11 mouse cellular contexts compared by ENCODE assay signal in the genomic region with DNA sequence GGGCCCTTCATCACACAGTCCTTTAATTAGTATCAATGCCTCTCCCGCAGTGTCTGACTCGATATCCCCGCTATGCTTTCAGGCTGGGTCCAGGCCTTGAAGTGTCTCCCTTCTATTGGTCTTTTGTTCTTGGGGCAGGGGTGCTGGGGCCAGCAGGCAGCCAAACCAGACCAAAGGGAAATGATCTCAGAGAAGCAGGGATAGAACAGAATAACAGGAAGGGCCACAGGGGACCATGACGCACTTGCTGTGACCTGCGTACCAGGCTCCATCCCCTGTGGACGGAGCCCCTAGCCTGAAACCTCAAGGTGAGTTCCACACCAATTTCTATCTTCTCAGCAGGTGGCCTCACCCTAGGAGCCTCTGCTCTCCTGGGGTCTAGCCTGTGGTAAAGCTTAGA. TPM values are rescaled to one million over a fixed set of nuclear protein-coding genes. Genes with fewer than 3 reads are reported as not detected.
DNase-seq lines count a peak whose midpoint lies in the region; ATAC-seq and TF ChIP-seq lines count a peak whose summit lies in the region.
"Had no signal": no experiment of that assay in that cellular context is flagged by ENCODE, and none has a peak within 500 bp of the region (broad histone marks: within the 10 kb centered on the region; RNA-seq: fewer than 3 reads in every experiment).

No protein-coding gene starts in this region.

- H3K4me3 ChIP-seq in hindbrain, embryonic 12.5 days: no peak overlapping the region
- no peak overlapping the region for H3K4me3 ChIP-seq in hindbrain, embryonic 10.5 days
- no peak overlapping the region for H3K4me3 ChIP-seq in midbrain, embryonic 12.5 days
- no peak overlapping the region for H3K4me3 ChIP-seq in midbrain, embryonic 11.5 days (ENCODE audit: low read depth, low read length)
- H3K4me3 ChIP-seq in intestine, embryonic 14.5 days (ENCODE audit: low read depth, low read length): no peak overlapping the region
- no peak overlapping the region for H3K4me3 ChIP-seq in small intestine, adult 2 months (ENCODE audit: low read depth, low read length)
- H3K4me3 ChIP-seq: limb, embryonic 12.5 days had no signal

- peaks cover 27% of the 10 kb centered on the region for H3K4me1 ChIP-seq in hindbrain, embryonic 12.5 days
- peaks cover 42% of the 10 kb centered on the region for H3K4me1 ChIP-seq in hindbrain, embryonic 10.5 days (replicated peaks)
- H3K4me1 ChIP-seq in midbrain, embryonic 12.5 days: peaks cover 25% of the 10 kb centered on the region
- peaks cover 14% of the 10 kb centered on the region for H3K4me1 ChIP-seq in midbrain, embryonic 11.5 days (ENCODE audit: control insufficient read depth, insufficient read depth, low read length)
- H3K4me1 ChIP-seq in intestine, embryonic 14.5 days (replicated peaks; ENCODE audit: control insufficient read depth, insufficient read depth, low read length): peaks cover 27% of the 10 kb centered on the region
- H3K4me1 ChIP-seq in small intestine, adult 2 months (ENCODE audit: control insufficient read depth, insufficient read depth, insufficient read length, low read length): peaks cover 28% of the 10 kb centered on the region

- TF ChIP-seq CTCF in small intestine, adult 2 months (IDR thresholded peaks at IDR 0.05; ENCODE audit: extremely low read depth, insufficient read length, insufficient replicate concordance, low read depth, low read length): no peak

- H3K9ac ChIP-seq in hindbrain, embryonic 12.5 days: no peak overlapping the region
- no peak overlapping the region for H3K9ac ChIP-seq in midbrain, embryonic 12.5 days (replicated peaks)
- no peak overlapping the region for H3K9ac ChIP-seq in midbrain, embryonic 11.5 days (ENCODE audit: low read length)
- H3K9ac ChIP-seq in intestine, embryonic 14.5 days (ENCODE audit: low read length): no peak overlapping the region
- H3K9ac ChIP-seq: limb, embryonic 12.5 days had no signal

- H3K9me3 ChIP-seq in hindbrain, embryonic 12.5 days (replicated peaks): no peaks in the 10 kb centered on the region
- no peaks in the 10 kb centered on the region for H3K9me3 ChIP-seq in hindbrain, embryonic 10.5 days
- no peaks in the 10 kb centered on the region for H3K9me3 ChIP-seq in midbrain, embryonic 12.5 days
- no peaks in the 10 kb centered on the region for H3K9me3 ChIP-seq in midbrain, embryonic 11.5 days (ENCODE audit: control insufficient read depth, low read length)
- H3K9me3 ChIP-seq in intestine, embryonic 14.5 days (ENCODE audit: control insufficient read depth, low read length): no peaks in the 10 kb centered on the region
- H3K9me3 ChIP-seq: G1E; limb, embryonic 12.5 days had no signal

- DNase-seq in hindbrain, embryonic 10.5 days (ENCODE audit: low spot score): no peak
- DNase-seq in midbrain, embryonic 11.5 days (ENCODE audit: low spot score, missing footprints): no peak
- no peak for DNase-seq in intestine, embryonic 14.5 days (ENCODE audit: low spot score)
- no peak for DNase-seq in MN1 (ENCODE audit: low spot score)
- no peak for DNase-seq in gastrocnemius, postnatal 36 days
- DNase-seq: adrenal gland, postnatal 14 days had no signal

- no peak overlapping the region for H3K4me2 ChIP-seq in hindbrain, embryonic 12.5 days (replicated peaks)
- H3K4me2 ChIP-seq in midbrain, embryonic 12.5 days (replicated peaks): no peak overlapping the region
- H3K4me2 ChIP-seq in midbrain, embryonic 11.5 days: no peak overlapping the region
- no peak overlapping the region for H3K4me2 ChIP-seq in intestine, embryonic 14.5 days (ENCODE audit: low read length)
- H3K4me2 ChIP-seq: limb, embryonic 12.5 days had no signal

- 92% methylated on average over 6 of the region's 6 CpGs for WGBS in hindbrain, embryonic 12.5 days
- WGBS in hindbrain, embryonic 10.5 days: 94% methylated on average over 6 of the region's 6 CpGs
- 95% methylated on average over 6 of the region's 6 CpGs for WGBS in midbrain, embryonic 12.5 days
- WGBS in midbrain, embryonic 11.5 days: 94% methylated on average over 6 of the region's 6 CpGs
- 92% methylated on average over 6 of the region's 6 CpGs for WGBS in intestine, embryonic 14.5 days
- WGBS in small intestine, adult 2 months: 86% methylated on average over 6 of the region's 6 CpGs

- no peak for ATAC-seq in hindbrain, embryonic 12.5 days (ENCODE audit: low FRiP score)
- no peak for ATAC-seq in midbrain, embryonic 12.5 days (ENCODE audit: low FRiP score, low read depth)
- ATAC-seq in midbrain, embryonic 11.5 days (ENCODE audit: low FRiP score): no peak
- ATAC-seq in intestine, embryonic 14.5 days (replicated peaks; ENCODE audit: low FRiP score, low TSS enrichment, low read depth): no peak

- no peak for TF ChIP-seq POLR2A in small intestine, adult 2 months (IDR thresholded peaks at IDR 0.05; ENCODE audit: low read depth, low read length)

- H3K27ac ChIP-seq in hindbrain, embryonic 12.5 days: peak overlapping the region; percentile 40; the same call in 1 of the 2 replicates
- H3K27ac ChIP-seq in hindbrain, embryonic 10.5 days: no peak overlapping the region; the same call in 1 of the 2 replicates
- 0 out of 2 replicates have a peak overlapping the region, but pooled peaks have one; percentile 22 for H3K27ac ChIP-seq in midbrain, embryonic 12.5 days (replicated peaks)
- no peak overlapping the region for H3K27ac ChIP-seq in midbrain, embryonic 11.5 days (ENCODE audit: low read depth, low read length)
- H3K27ac ChIP-seq in intestine, embryonic 14.5 days (ENCODE audit: low read depth): 0 out of 2 replicates have a peak overlapping the region, but pooled peaks have one; percentile 16
- peak overlapping the region; percentile 90 for H3K27ac ChIP-seq in small intestine, adult 2 months (ENCODE audit: insufficient read depth, low read depth, low read length)
- H3K27ac ChIP-seq: limb, embryonic 12.5 days had no signal

- H3K27me3 ChIP-seq in hindbrain, embryonic 12.5 days: no peaks in the 10 kb centered on the region
- no peaks in the 10 kb centered on the region for H3K27me3 ChIP-seq in hindbrain, embryonic 10.5 days (ENCODE audit: insufficient read depth, poor library complexity, severe bottlenecking)
- no peaks in the 10 kb centered on the region for H3K27me3 ChIP-seq in midbrain, embryonic 12.5 days
- no peaks in the 10 kb centered on the region for H3K27me3 ChIP-seq in midbrain, embryonic 11.5 days (ENCODE audit: control insufficient read depth, insufficient read depth, low read length)
- no peaks in the 10 kb centered on the region for H3K27me3 ChIP-seq in intestine, embryonic 14.5 days (replicated peaks; ENCODE audit: control insufficient read depth, insufficient read depth, low read length)
- H3K27me3 ChIP-seq in small intestine, adult 2 months (ENCODE audit: control insufficient read depth, insufficient read depth, low read length): no peaks in the 10 kb centered on the region
- H3K27me3 ChIP-seq: limb, embryonic 12.5 days had no signal

- peaks cover 76% of the 10 kb centered on the region for H3K36me3 ChIP-seq in hindbrain, embryonic 12.5 days
- H3K36me3 ChIP-seq in hindbrain, embryonic 10.5 days: peaks cover 94% of the 10 kb centered on the region
- H3K36me3 ChIP-seq in midbrain, embryonic 12.5 days: peaks cover 77% of the 10 kb centered on the region
- peaks cover 58% of the 10 kb centered on the region for H3K36me3 ChIP-seq in midbrain, embryonic 11.5 days (ENCODE audit: control insufficient read depth, insufficient read depth, low read length)
- peaks cover 79% of the 10 kb centered on the region for H3K36me3 ChIP-seq in intestine, embryonic 14.5 days (ENCODE audit: control insufficient read depth, insufficient read depth, low read length)
- peaks cover 56% of the 10 kb centered on the region for H3K36me3 ChIP-seq in small intestine, adult 2 months (ENCODE audit: control insufficient read depth, insufficient read depth, low read length)

- intact Hi-C loops in gastrocnemius, postnatal 36 days (cut with DNase I): no loop called here

RNA-seq across cellular contexts. Expression of gene Sema3b, which starts 9.1 kb away (rescaled TPM):
- polyA plus RNA-seq in hindbrain, embryonic 12.5 days (2016; fragmentation: Nextera tagmentation; extraction: Ambion mirVana): 5.1 TPM in 2 replicates
- polyA plus RNA-seq in hindbrain, embryonic 10.5 days (2016; fragmentation: Nextera tagmentation; extraction: Ambion mirVana): 3.9 and 5.2 TPM in 2 replicates
- polyA plus RNA-seq in midbrain, embryonic 12.5 days (2016; fragmentation: Nextera tagmentation; extraction: Ambion mirVana): 3.2 TPM in 2 replicates
- 1.3 and 2.1 TPM in 2 replicates for polyA plus RNA-seq in midbrain, embryonic 11.5 days (2014; fragmentation: Nextera tagmentation; extraction: Ambion mirVana)
- 16.5 and 18.3 TPM in 2 replicates for polyA plus RNA-seq in intestine, embryonic 14.5 days (2014; fragmentation: Nextera tagmentation; extraction: Ambion mirVana)
- 33.5 and 55.4 TPM in 2 replicates for polyA plus RNA-seq in small intestine, adult 2 months (2012; rRNA removed)
- 10 to 100 TPM; 13.1 to 17.5 TPM for total RNA-seq in gastrocnemius, postnatal 36 days (2021)
- polyA plus RNA-seq: G1E had no signal

RNA-seq across cellular contexts. Expression of gene Gnai2, which starts 17.1 kb away (rescaled TPM):
- 516 and 531 TPM in 2 replicates for polyA plus RNA-seq in hindbrain, embryonic 12.5 days (2016; fragmentation: Nextera tagmentation; extraction: Ambion mirVana)
- 554 and 640 TPM in 2 replicates for polyA plus RNA-seq in hindbrain, embryonic 10.5 days (2016; fragmentation: Nextera tagmentation; extraction: Ambion mirVana)
- 635 and 641 TPM in 2 replicates for polyA plus RNA-seq in midbrain, embryonic 12.5 days (2016; fragmentation: Nextera tagmentation; extraction: Ambion mirVana)
- polyA plus RNA-seq in midbrain, embryonic 11.5 days (2014; fragmentation: Nextera tagmentation; extraction: Ambion mirVana): 578 and 581 TPM in 2 replicates
- 336 and 349 TPM in 2 replicates for polyA plus RNA-seq in intestine, embryonic 14.5 days (2014; fragmentation: Nextera tagmentation; extraction: Ambion mirVana)
- 264 and 501 TPM in 2 replicates for polyA plus RNA-seq in small intestine, adult 2 months (2012; rRNA removed)
- total RNA-seq in gastrocnemius, postnatal 36 days (2021): 10 to 100 TPM; 65.2 to 70.5 TPM

RNA-seq across cellular contexts. Expression of gene Ifrd2, which starts 30.7 kb away (rescaled TPM):
- polyA plus RNA-seq in hindbrain, embryonic 12.5 days (2016; fragmentation: Nextera tagmentation; extraction: Ambion mirVana): 19.5 and 21.9 TPM in 2 replicates
- 41.1 and 54.1 TPM in 2 replicates for polyA plus RNA-seq in hindbrain, embryonic 10.5 days (2016; fragmentation: Nextera tagmentation; extraction: Ambion mirVana)
- polyA plus RNA-seq in midbrain, embryonic 12.5 days (2016; fragmentation: Nextera tagmentation; extraction: Ambion mirVana): 20.1 and 21.1 TPM in 2 replicates
- 24.2 and 28.2 TPM in 2 replicates for polyA plus RNA-seq in midbrain, embryonic 11.5 days (2014; fragmentation: Nextera tagmentation; extraction: Ambion mirVana)
- polyA plus RNA-seq in intestine, embryonic 14.5 days (2014; fragmentation: Nextera tagmentation; extraction: Ambion mirVana): 77.4 and 79.5 TPM in 2 replicates
- polyA plus RNA-seq in small intestine, adult 2 months (2012; rRNA removed): 33.2 and 55.4 TPM in 2 replicates
- 10 to 100 TPM; 48.2 to 55.8 TPM for total RNA-seq in gastrocnemius, postnatal 36 days (2021)

RNA-seq across cellular contexts. Expression of gene Hyal3, which starts 37.5 kb away (rescaled TPM):
- 1.2 and 1.4 TPM in 2 replicates for polyA plus RNA-seq in hindbrain, embryonic 12.5 days (2016; fragmentation: Nextera tagmentation; extraction: Ambion mirVana)
- polyA plus RNA-seq in hindbrain, embryonic 10.5 days (2016; fragmentation: Nextera tagmentation; extraction: Ambion mirVana): 0.41 and 0.77 TPM in 2 replicates
- 0.41 and 1.1 TPM in 2 replicates for polyA plus RNA-seq in midbrain, embryonic 12.5 days (2016; fragmentation: Nextera tagmentation; extraction: Ambion mirVana)
- 0.33 and 0.47 TPM in 2 replicates for polyA plus RNA-seq in midbrain, embryonic 11.5 days (2014; fragmentation: Nextera tagmentation; extraction: Ambion mirVana)
- polyA plus RNA-seq in intestine, embryonic 14.5 days (2014; fragmentation: Nextera tagmentation; extraction: Ambion mirVana): 0.87 and 1.4 TPM in 2 replicates
- 0.52 and 0.89 TPM in 2 replicates for polyA plus RNA-seq in small intestine, adult 2 months (2012; rRNA removed)
- under 1 TPM; 0.23 to 0.27 TPM for total RNA-seq in gastrocnemius, postnatal 36 days (2021)

RNA-seq across cellular contexts. Expression of gene Naa80, which starts 39.4 kb away (rescaled TPM):
- polyA plus RNA-seq in hindbrain, embryonic 12.5 days (2016; fragmentation: Nextera tagmentation; extraction: Ambion mirVana): 13.5 and 15.0 TPM in 2 replicates
- 19.2 and 20.8 TPM in 2 replicates for polyA plus RNA-seq in hindbrain, embryonic 10.5 days (2016; fragmentation: Nextera tagmentation; extraction: Ambion mirVana)
- 14.5 and 14.7 TPM in 2 replicates for polyA plus RNA-seq in midbrain, embryonic 12.5 days (2016; fragmentation: Nextera tagmentation; extraction: Ambion mirVana)
- polyA plus RNA-seq in midbrain, embryonic 11.5 days (2014; fragmentation: Nextera tagmentation; extraction: Ambion mirVana): 8.4 and 11.1 TPM in 2 replicates
- 14.7 and 19.6 TPM in 2 replicates for polyA plus RNA-seq in intestine, embryonic 14.5 days (2014; fragmentation: Nextera tagmentation; extraction: Ambion mirVana)
- polyA plus RNA-seq in small intestine, adult 2 months (2012; rRNA removed): 26.3 and 46.3 TPM in 2 replicates
- total RNA-seq in gastrocnemius, postnatal 36 days (2021): 10 to 100 TPM; 11.2 to 14.4 TPM

Comparison
In these comparisons a context has a peak if more than half of its experiments do, and no peak if none do; other contexts are left out.
1. H3K27ac ChIP-seq: peak in hindbrain, embryonic 12.5 days (single experiment), midbrain, embryonic 12.5 days (single experiment), intestine, embryonic 14.5 days (single experiment) and small intestine, adult 2 months (single experiment); none in hindbrain, embryonic 10.5 days (single experiment) and midbrain, embryonic 11.5 days (single experiment).